Mouse (Mus musculus) testis, postnatal 10 days (tissue): Measurements from ENCODE around the gene Faf2.

ENCODE experiments used
- DNase-seq: peaks from one replicate; pipeline ENCODE4 v3.0.0; 2021; ENCODE audit warnings: low spot score

The Faf2 gene

GRCm38 (mm10) chr13:54680184-54680853 is 58.7 kb downstream of the Faf2 start:
- no peak for DNase-seq

GRCm38 (mm10) chr13:54681291-54681690 is 59.7 kb downstream of the Faf2 start:
- DNase-seq, result no peak

DNA sequence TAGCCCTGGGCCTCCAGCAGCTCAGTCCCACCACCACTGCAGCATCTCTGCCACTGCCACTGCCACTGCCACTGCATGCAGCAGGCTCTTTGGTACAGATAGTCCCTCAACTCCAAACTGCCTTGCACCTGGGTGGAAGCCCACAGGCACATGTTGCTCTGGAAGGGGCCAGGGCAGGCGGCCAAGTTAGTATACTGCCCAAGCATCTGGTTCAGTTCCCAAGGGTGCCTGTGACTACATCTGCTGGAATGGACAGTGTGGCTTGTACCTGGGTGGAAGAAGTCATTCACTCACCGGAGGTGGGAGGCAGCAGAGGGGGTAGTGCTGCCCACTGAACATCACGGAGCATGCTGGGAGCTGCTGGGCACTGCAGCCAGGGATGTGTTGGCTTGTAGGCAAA is 61.7 kb downstream of the Faf2 start:
- DNase-seq, result no peak

- DNase-seq, result peak; percentile 74
These were observed 62.7 kb downstream of the Faf2 start for GRCm38 (mm10) chr13:54684140-54684896.

- DNase-seq, result peak; percentile 82
These were observed 63.6 kb downstream of the Faf2 start for GRCm38 (mm10) chr13:54685174-54685573.

GRCm38 (mm10) chr13:54686139-54687053 is 64.8 kb downstream of the Faf2 start:
- no peak for DNase-seq

- peak; percentile 83 for DNase-seq
These were observed 65.5 kb downstream of the Faf2 start for GRCm38 (mm10) chr13:54687096-54687495.

DNA sequence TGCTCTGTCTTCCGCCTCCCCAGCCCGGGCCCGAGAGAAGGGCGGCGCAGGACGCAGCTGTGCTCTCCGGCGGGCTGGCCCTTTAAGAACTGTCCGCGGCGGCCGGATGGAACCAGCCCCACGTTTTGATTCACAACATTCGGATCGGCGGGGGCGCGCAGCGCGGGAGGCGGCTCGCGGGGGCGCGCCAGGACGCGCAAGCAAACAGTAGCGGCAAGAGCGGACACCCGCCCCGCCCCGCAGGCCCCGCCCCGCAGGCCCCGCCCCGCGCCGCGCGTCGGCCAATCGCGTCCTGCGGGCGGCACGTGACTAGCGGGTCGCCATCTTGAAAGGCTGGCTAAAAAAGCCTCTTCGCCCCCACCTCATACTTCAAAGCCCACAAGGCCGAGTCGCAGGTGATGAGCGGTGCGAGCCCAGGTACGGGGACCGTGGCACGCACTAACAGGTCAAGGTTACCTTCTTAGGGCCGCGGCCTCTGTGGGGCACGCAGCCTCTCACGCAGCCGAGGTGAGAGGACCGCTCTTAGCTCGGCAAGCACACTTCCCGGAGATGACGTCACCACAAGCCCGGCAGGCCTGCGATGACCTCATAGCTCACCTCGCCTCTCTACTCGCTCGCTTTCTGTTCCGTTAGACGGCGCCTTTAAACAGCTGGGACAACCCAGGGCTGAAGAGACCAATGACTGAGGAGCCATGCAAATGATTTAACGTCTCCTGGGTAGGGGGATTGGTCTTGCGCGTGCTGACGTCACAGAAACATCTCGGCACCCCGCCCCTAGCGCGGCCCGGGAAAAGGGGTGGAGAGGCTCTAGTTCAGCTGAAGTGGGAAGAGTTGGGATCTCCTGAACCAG is 66.2 kb downstream of the Faf2 start:
- DNase-seq, result peak; percentile 99

- DNase-seq, result no peak
These were observed 68.7 kb downstream of the Faf2 start for GRCm38 (mm10) chr13:54690151-54690740.

GRCm38 (mm10) chr13:54691737-54692136 is 70.2 kb downstream of the Faf2 start:
- DNase-seq, result no peak

- DNase-seq, result no peak
These were observed 71.3 kb downstream of the Faf2 start for GRCm38 (mm10) chr13:54692711-54693557.

- DNase-seq, result peak; percentile 99
These were observed 72.2 kb downstream of the Faf2 start, which contains the start of gene Rnf44 for GRCm38 (mm10) chr13:54693558-54694347. Rnf44 (minus strand) TSS chr13:54693907.

- peak; percentile 89 for DNase-seq
These were observed 72.9 kb downstream of the Faf2 start for GRCm38 (mm10) chr13:54694348-54695060.

- DNase-seq, result no peak
These were observed 74.1 kb downstream of the Faf2 start for GRCm38 (mm10) chr13:54695479-54696230.

- no peak for DNase-seq
These were observed 79.7 kb downstream of the Faf2 start, which contains the start of gene Cdhr2 for GRCm38 (mm10) chr13:54701243-54701642. Cdhr2 (plus strand) TSS chr13:54701461.

DNA sequence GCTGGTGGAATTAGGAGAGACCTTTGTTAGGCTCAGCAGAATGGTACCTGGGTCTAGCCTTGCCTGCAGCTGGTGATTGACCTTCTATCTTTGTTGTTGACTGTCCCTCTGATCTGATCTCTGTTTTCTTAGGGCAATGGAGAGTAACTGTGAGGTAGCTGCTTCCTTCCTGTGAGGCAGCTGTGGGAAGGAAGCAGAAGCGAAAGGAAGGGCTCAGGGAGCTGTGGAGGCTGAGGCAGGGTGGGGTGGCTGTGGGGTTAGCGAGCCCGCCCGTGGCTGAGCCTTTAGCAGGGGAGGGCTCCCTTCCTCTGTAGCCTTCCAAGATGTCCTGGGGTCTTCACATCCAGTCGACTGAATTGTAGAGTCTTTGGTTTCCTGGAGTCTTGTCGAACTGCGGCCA is 80.9 kb downstream of the Faf2 start:
- DNase-seq, result no peak

DNA sequence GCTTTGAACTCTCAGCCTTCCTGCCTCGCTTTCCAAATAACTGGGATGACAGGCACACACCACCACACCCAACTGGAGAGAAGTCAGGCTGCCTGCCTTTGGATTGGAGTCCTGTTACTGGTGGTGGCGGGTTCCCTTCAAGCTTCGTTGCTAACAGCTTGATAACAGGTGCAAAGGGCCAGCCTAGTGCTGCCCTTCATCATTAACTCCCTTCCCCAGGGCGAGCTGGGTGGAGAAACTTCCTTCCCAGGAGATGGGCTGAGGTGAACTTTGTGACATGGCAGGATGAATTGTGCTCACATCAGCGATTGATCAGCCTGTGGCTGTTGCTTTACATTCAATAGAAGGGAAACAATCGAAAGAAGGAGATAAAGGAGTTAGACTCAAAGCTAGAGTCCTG is 83.3 kb downstream of the Faf2 start:
- DNase-seq, result no peak

GRCm38 (mm10) chr13:54710866-54711265 is 89.3 kb downstream of the Faf2 start:
- no peak for DNase-seq
